Mouse (Mus musculus) heart, postnatal 0 days (tissue): ENCODE results near the gene Obp2b. TPM values are rescaled to one million over a fixed set of nuclear protein-coding genes. Genes with fewer than 3 reads are reported as not detected.

Experiments used
- ATAC-seq: fragments of 200-750 bp; cut with Nextera tagmentation; 2 replicates; pipeline ENCODE4 v1.8.0; 2017; ENCODE audit warnings: low read depth, moderate number of reproducible peaks, moderate library complexity; ENCODE audit not compliant: insufficient read depth
- DNase-seq: peaks from one replicate; pipeline ENCODE4 v3.0.0-alpha.2; 2016; ENCODE audit warnings: low spot score
- H3K27ac ChIP-seq: fragments of 300-500 bp; sonication (generic); 2 replicates; pipeline ENCODE4 v1.5.1; 2014; ENCODE audit warnings: low read depth, mild to moderate bottlenecking
- H3K27me3 ChIP-seq: fragments of 300-500 bp; sonication (generic); 2 replicates; pipeline ENCODE4 v1.6.1; 2014; ENCODE audit warnings: low read length, mixed read lengths; ENCODE audit not compliant: control insufficient read depth, insufficient read depth
- H3K36me3 ChIP-seq: fragments of 300-500 bp; sonication (generic); replicated peaks from 2 replicates; pipeline ENCODE4 v1.6.1; 2014; ENCODE audit warnings: low read length, mixed read lengths; ENCODE audit not compliant: control insufficient read depth, insufficient read depth
- H3K4me1 ChIP-seq: fragments of 300-500 bp; sonication (generic); 2 replicates; pipeline ENCODE4 v1.6.1; 2014; ENCODE audit warnings: antibody characterized with exemption; ENCODE audit not compliant: control insufficient read depth, insufficient read depth
- H3K4me2 ChIP-seq: fragments of 300-500 bp; sonication (generic); 2 replicates; pipeline ENCODE4 v1.6.1; 2014; ENCODE audit warnings: low read depth, mild to moderate bottlenecking, low read length, moderate library complexity
- H3K4me3 ChIP-seq: fragments of 300-500 bp; sonication (generic); 2 replicates; pipeline ENCODE4 v1.5.1; 2014; ENCODE audit warnings: low read depth, low read length
- H3K9ac ChIP-seq: fragments of 300-500 bp; sonication (generic); replicated peaks from 2 replicates; pipeline ENCODE4 v1.6.1; 2014; ENCODE audit warnings: low read depth, low read length, mixed read lengths
- H3K9me3 ChIP-seq: fragments of 300-500 bp; sonication (generic); replicated peaks from 2 replicates; pipeline ENCODE4 v1.6.1; 2016; ENCODE audit warnings: low read length; ENCODE audit not compliant: control insufficient read depth
- CTCF ChIP-seq: IDR thresholded peaks from 2 replicates; pipeline ENCODE4 v1.5.1; 2016; ENCODE audit warnings: antibody characterized with exemption, control low read depth, low read depth
- EP300 ChIP-seq: IDR thresholded peaks from 2 replicates; pipeline ENCODE4 v1.6.1; 2016; ENCODE audit warnings: antibody characterized with exemption, low read depth
- WGBS: fragments of 180-500 bp; shearing (Covaris S2); extraction: QIAGEN DNeasy Blood & Tissue Kit; methylation state at CpG from one replicate; pipeline ENCODE4 v1.1.7; 2014; 5-methylcytosine and 5-hydroxymethylcytosine counted together
- polyA plus RNA-seq: library from polyadenylated mRNA; unstranded; fragments of >200 nt; fragmentation: Nextera tagmentation; extraction: Ambion mirVana; gene quantifications from 2 replicates; pipeline ENCODE4 v1.2.1, GENCODE M21; 2015
- total RNA-seq: library from RNA; depleted of rRNA; stranded (reverse); fragments of >200 nt; gene quantifications from 2 replicates; pipeline ENCODE4 v1.2.3, GENCODE M21; 2014; ENCODE audit warnings: low replicate concordance; rRNA removed

Gene Obp2b
- total and polyA plus RNA-seq, 2 experiments from 2014 or later, result not detected

- DNase-seq (no peak), ATAC-seq (no peak)
- Histone ChIP-seq H3K36me3 (no peaks in the 10 kb centered on the region), H3K27ac (no peak overlapping the region), H3K4me2 (no peak overlapping the region), H3K9ac (no peak overlapping the region), H3K9me3 (no peaks in the 10 kb centered on the region), H3K27me3 (no peaks in the 10 kb centered on the region), H3K4me3 (no peak overlapping the region), H3K4me1 (no peaks in the 10 kb centered on the region)
- TF ChIP-seq CTCF (no peak), EP300 (no peak)
- 65% methylated on average over 9 of the region's 9 CpGs for WGBS
Measured at GRCm38 (mm10) chr2:25779076-25779475, 42.3 kb downstream of the Obp2b start.

GRCm38 (mm10) chr2:25780921-25781320 lies 44.1 kb downstream of the Obp2b start:
- no peak for DNase-seq
- no peak overlapping the region for H3K4me3 ChIP-seq
- H3K27me3 ChIP-seq, result no peaks in the 10 kb centered on the region
- H3K27ac ChIP-seq, result no peak overlapping the region
- no peaks in the 10 kb centered on the region for H3K4me1 ChIP-seq
- 49% methylated on average over 4 of the region's 4 CpGs for WGBS
- H3K4me2 ChIP-seq, result no peak overlapping the region
- no peak for ATAC-seq
- no peaks in the 10 kb centered on the region for H3K36me3 ChIP-seq
- H3K9ac ChIP-seq, result no peak overlapping the region
- TF ChIP-seq EP300, result no peak
- no peak for TF ChIP-seq CTCF
- H3K9me3 ChIP-seq, result no peaks in the 10 kb centered on the region

- ATAC-seq (no peak), DNase-seq (no peak)
- H3K9me3 ChIP-seq, result no peaks in the 10 kb centered on the region
- no peak for TF ChIP-seq EP300
- TF ChIP-seq CTCF, result no peak
- H3K36me3 ChIP-seq, result no peaks in the 10 kb centered on the region
- no peak within 1 kb of the TSS for H3K4me3 ChIP-seq
- H3K4me1 ChIP-seq, result no peaks in the 10 kb centered on the region
- no peak within 1 kb of the TSS for H3K27ac ChIP-seq
- no peak within 1 kb of the TSS for H3K9ac ChIP-seq
- 77% methylated on average over 3 of the region's 3 CpGs for WGBS
- no peak within 1 kb of the TSS for H3K4me2 ChIP-seq
- no peaks in the 10 kb centered on the region for H3K27me3 ChIP-seq
Measured at GRCm38 (mm10) chr2:25781957-25782356, 45.1 kb downstream of the Obp2b start, which contains the start of gene Gm13539. Gm13539 (plus strand) TSS chr2:25782257.

GRCm38 (mm10) chr2:25785573-25786322 lies 48.9 kb downstream of the Obp2b start:
- Histone ChIP-seq H3K4me2 (no peak overlapping the region), H3K4me1 (no peaks in the 10 kb centered on the region), H3K4me3 (no peak overlapping the region), H3K27ac (no peak overlapping the region), H3K9ac (no peak overlapping the region), H3K36me3 (no peaks in the 10 kb centered on the region), H3K27me3 (no peaks in the 10 kb centered on the region), H3K9me3 (no peaks in the 10 kb centered on the region)
- TF ChIP-seq CTCF, result no peak
- no peak for TF ChIP-seq EP300
- no peak for DNase-seq
- WGBS, result 52% methylated on average over 5 of the region's 5 CpGs
- no peak for ATAC-seq

- DNase-seq (no peak), ATAC-seq (no peak)
- Histone ChIP-seq H3K27ac (no peak overlapping the region), H3K9ac (no peak overlapping the region), H3K9me3 (no peaks in the 10 kb centered on the region), H3K4me3 (no peak overlapping the region), H3K36me3 (no peaks in the 10 kb centered on the region), H3K27me3 (no peaks in the 10 kb centered on the region), H3K4me2 (no peak overlapping the region), H3K4me1 (no peaks in the 10 kb centered on the region)
- TF ChIP-seq CTCF, result no peak
- no peak for TF ChIP-seq EP300
- WGBS, result 70% methylated on average over 3 of the region's 3 CpGs
Measured at GRCm38 (mm10) chr2:25789092-25789491, 52.3 kb downstream of the Obp2b start.

Other genes starting within 250 kb of the Obp2b start
- gene Lcn12, start 243.1 kb upstream of the Obp2b start, total RNA-seq, result not detected in 2 replicates
- not detected in 2 replicates for gene Lcn12, start 243.1 kb upstream of the Obp2b start, polyA plus RNA-seq
- gene Fbxw5, start 236.3 kb upstream of the Obp2b start, total RNA-seq, result 115 and 141 TPM in 2 replicates
- 70.6 and 76.5 TPM in 2 replicates for gene Fbxw5, start 236.3 kb upstream of the Obp2b start, polyA plus RNA-seq
- gene C8g, start 235.3 kb upstream of the Obp2b start, total RNA-seq, result 1.6 and 9.0 TPM in 2 replicates
- gene C8g, start 235.3 kb upstream of the Obp2b start, polyA plus RNA-seq, result 2.4 and 4.0 TPM in 2 replicates
- gene Traf2, start 190.1 kb upstream of the Obp2b start, total RNA-seq, result 5.1 and 6.3 TPM in 2 replicates
- 14.2 and 15.8 TPM in 2 replicates for gene Traf2, start 190.1 kb upstream of the Obp2b start, polyA plus RNA-seq
- gene Edf1, start 179.2 kb upstream of the Obp2b start, total RNA-seq, result 112 and 136 TPM in 2 replicates
- 314 and 343 TPM in 2 replicates for gene Edf1, start 179.2 kb upstream of the Obp2b start, polyA plus RNA-seq
- gene Mamdc4, start 162.2 kb upstream of the Obp2b start, total RNA-seq, result 1.7 and 2.0 TPM in 2 replicates
- gene Mamdc4, start 162.2 kb upstream of the Obp2b start, polyA plus RNA-seq, result 0.14 and 1.6 TPM in 2 replicates
- gene Phpt1, start 161.8 kb upstream of the Obp2b start, total RNA-seq, result 37.9 and 43.3 TPM in 2 replicates
- gene Phpt1, start 161.8 kb upstream of the Obp2b start, polyA plus RNA-seq, result 248 and 255 TPM in 2 replicates
- gene Ajm1, start 155.3 kb upstream of the Obp2b start, total RNA-seq, result not detected in 2 replicates
- gene Ajm1, start 155.3 kb upstream of the Obp2b start, polyA plus RNA-seq, result not detected in 2 replicates
- gene Rabl6, start 128.5 kb upstream of the Obp2b start, total RNA-seq, result 52.1 and 89.9 TPM in 2 replicates
- 28.7 and 30.7 TPM in 2 replicates for gene Rabl6, start 128.5 kb upstream of the Obp2b start, polyA plus RNA-seq
- not detected in 2 replicates for gene Ccdc183, start 119.3 kb upstream of the Obp2b start, total RNA-seq
- 0.22 and 0.23 TPM in 2 replicates for gene Ccdc183, start 119.3 kb upstream of the Obp2b start, polyA plus RNA-seq
- gene Tmem141, start 115.0 kb upstream of the Obp2b start, total RNA-seq, result 36.6 and 42.3 TPM in 2 replicates
- 36.8 and 38.4 TPM in 2 replicates for gene Tmem141, start 115.0 kb upstream of the Obp2b start, polyA plus RNA-seq
- gene Fcna, start 109.0 kb upstream of the Obp2b start, total RNA-seq, result 1.4 and 4.8 TPM in 2 replicates
- gene Fcna, start 109.0 kb upstream of the Obp2b start, polyA plus RNA-seq, result 1.9 and 3.4 TPM in 2 replicates
- gene Lcn8, start 83.9 kb upstream of the Obp2b start, total RNA-seq, result not detected in 2 replicates
- gene Lcn8, start 83.9 kb upstream of the Obp2b start, polyA plus RNA-seq, result not detected in 2 replicates
- gene Lcn5, start 79.1 kb upstream of the Obp2b start, total RNA-seq, result not detected in 2 replicates
- gene Lcn5, start 79.1 kb upstream of the Obp2b start, polyA plus RNA-seq, result not detected in 2 replicates
- gene Lcn6, start 60.2 kb upstream of the Obp2b start, total RNA-seq, result not detected in 2 replicates
- not detected in 2 replicates for gene Lcn6, start 60.2 kb upstream of the Obp2b start, polyA plus RNA-seq
- not detected in 2 replicates for gene Lcn10, start 54.3 kb upstream of the Obp2b start, total RNA-seq
- gene Lcn10, start 54.3 kb upstream of the Obp2b start, polyA plus RNA-seq, result not detected in 2 replicates
- gene Obp2a, start 37.0 kb upstream of the Obp2b start, total RNA-seq, result not detected in 2 replicates
- gene Obp2a, start 37.0 kb upstream of the Obp2b start, polyA plus RNA-seq, result not detected in 2 replicates
- gene Bmyc, start 30.3 kb upstream of the Obp2b start, total RNA-seq, result 6.3 and 15.9 TPM in 2 replicates
- 35.3 and 38.7 TPM in 2 replicates for gene Bmyc, start 30.3 kb upstream of the Obp2b start, polyA plus RNA-seq
- not detected in 2 replicates for gene Lcn3, start 28.6 kb downstream of the Obp2b start, total RNA-seq
- gene Lcn3, start 28.6 kb downstream of the Obp2b start, polyA plus RNA-seq, result not detected in 2 replicates
- not detected in 2 replicates for gene Lcn11, start 40.0 kb downstream of the Obp2b start, total RNA-seq
- gene Lcn11, start 40.0 kb downstream of the Obp2b start, polyA plus RNA-seq, result not detected in 2 replicates
- gene Gm13539, start 45.2 kb downstream of the Obp2b start, total RNA-seq, result not detected in 2 replicates
- not detected in 2 replicates for gene Gm13539, start 45.2 kb downstream of the Obp2b start, polyA plus RNA-seq
- not detected in 2 replicates for gene Glt6d1, start 78.8 kb downstream of the Obp2b start, total RNA-seq
- not detected in 2 replicates for gene Glt6d1, start 78.8 kb downstream of the Obp2b start, polyA plus RNA-seq
- not detected in 2 replicates for gene Lcn9, start 86.1 kb downstream of the Obp2b start, total RNA-seq
- gene Lcn9, start 86.1 kb downstream of the Obp2b start, polyA plus RNA-seq, result not detected in 2 replicates
- gene Sohlh1, start 110.2 kb downstream of the Obp2b start, total RNA-seq, result not detected in 2 replicates
- gene Sohlh1, start 110.2 kb downstream of the Obp2b start, polyA plus RNA-seq, result not detected in 2 replicates
- 1.0 TPM in 1 of 2 replicates, not detected in the other for gene Kcnt1, start 126.7 kb downstream of the Obp2b start, total RNA-seq
- gene Kcnt1, start 126.7 kb downstream of the Obp2b start, polyA plus RNA-seq, result 0.10 and 0.27 TPM in 2 replicates
- gene Camsap1, start 246.3 kb downstream of the Obp2b start, total RNA-seq, result 8.9 and 12.7 TPM in 2 replicates
- 5.7 TPM in 2 replicates for gene Camsap1, start 246.3 kb downstream of the Obp2b start, polyA plus RNA-seq